Mouse (Mus musculus) intestine, embryonic 15.5 days (tissue): ENCODE measurements at regions not wholly inside any gene's neighbourhood (a gene's known extent, or its start where the extent isn't known, plus 50 kb on each side); places are given as distances from the start of the nearest gene placed in this dataset.
"Not testable (repeated sequence)": the region's sequence is repeated elsewhere in the genome, so short reads cannot be mapped to it uniquely, and the experiment has no call there.

Experiments used
- ATAC-seq: fragments of 200-750 bp; cut with Nextera tagmentation; 2 replicates; pipeline ENCODE4 v1.8.0; 2017; ENCODE audit warnings: moderate TSS enrichment, moderate library complexity
- H3K27ac ChIP-seq: fragments of 300-500 bp; sonication (generic); 2 replicates; pipeline ENCODE4 v1.5.1; 2015; ENCODE audit warnings: mild to moderate bottlenecking, inconsistent platforms
- H3K27me3 ChIP-seq: fragments of 300-500 bp; sonication (generic); replicated peaks from 2 replicates; pipeline ENCODE4 v1.6.1; 2015; ENCODE audit warnings: inconsistent platforms
- H3K36me3 ChIP-seq: fragments of 300-500 bp; sonication (generic); 2 replicates; pipeline ENCODE4 v1.6.1; 2015; ENCODE audit warnings: inconsistent platforms
- H3K4me1 ChIP-seq: fragments of 300-500 bp; sonication (generic); replicated peaks from 2 replicates; pipeline ENCODE4 v1.6.1; 2015; ENCODE audit warnings: inconsistent platforms
- H3K4me2 ChIP-seq: fragments of 300-500 bp; sonication (generic); replicated peaks from 2 replicates; pipeline ENCODE4 v1.6.1; 2015; ENCODE audit warnings: mild to moderate bottlenecking, inconsistent platforms
- H3K4me3 ChIP-seq: fragments of 300-500 bp; sonication (generic); replicated peaks from 2 replicates; pipeline ENCODE4 v1.5.1; 2015; ENCODE audit warnings: inconsistent platforms
- H3K9ac ChIP-seq: fragments of 300-500 bp; sonication (generic); 2 replicates; pipeline ENCODE4 v1.6.1; 2015; ENCODE audit warnings: inconsistent platforms
- H3K9me3 ChIP-seq: fragments of 300-500 bp; sonication (generic); 2 replicates; pipeline ENCODE4 v1.6.1; 2016; ENCODE audit warnings: inconsistent platforms
- WGBS: fragments of 180-500 bp; shearing (Covaris S2); methylation state at CpG from one replicate; pipeline ENCODE4 v1.1.7; 2015; 5-methylcytosine and 5-hydroxymethylcytosine counted together

GRCm38 (mm10) chr13:57061656-57062055, 165.9 kb upstream of the Trpc7 start:
- WGBS = 81% methylated on average over 9 of the region's 9 CpGs
- Histone ChIP-seq H3K4me3 (no peak overlapping the region), H3K27me3 (no peaks in the 10 kb centered on the region), H3K4me2 (no peak overlapping the region), H3K9me3 (no peaks in the 10 kb centered on the region), H3K36me3 (no peaks in the 10 kb centered on the region), H3K27ac (no peak overlapping the region), H3K4me1 (no peaks in the 10 kb centered on the region), H3K9ac (no peak overlapping the region)
- ATAC-seq = no peak

GRCm38 (mm10) chr13:57061074-57061473, 165.3 kb upstream of the Trpc7 start:
- Histone ChIP-seq H3K27me3 (no peaks in the 10 kb centered on the region), H3K9me3 (no peaks in the 10 kb centered on the region), H3K27ac (no peak overlapping the region), H3K9ac (no peak overlapping the region), H3K4me3 (no peak overlapping the region), H3K36me3 (no peaks in the 10 kb centered on the region), H3K4me2 (no peak overlapping the region), H3K4me1 (no peaks in the 10 kb centered on the region)
- 60% methylated on average over 7 of the region's 7 CpGs for WGBS
- ATAC-seq = no peak

GRCm38 (mm10) chr13:57056786-57057185, 161.0 kb upstream of the Trpc7 start:
- Histone ChIP-seq H3K27me3 (no peaks in the 10 kb centered on the region), H3K4me3 (no peak overlapping the region), H3K4me1 (no peaks in the 10 kb centered on the region), H3K9ac (no peak overlapping the region), H3K27ac (no peak overlapping the region), H3K36me3 (no peaks in the 10 kb centered on the region), H3K9me3 (no peaks in the 10 kb centered on the region), H3K4me2 (no peak overlapping the region)
- 75% methylated on average over 15 of the region's 15 CpGs for WGBS
- ATAC-seq = no peak

GRCm38 (mm10) chr13:57055409-57056195, 159.8 kb upstream of the Trpc7 start:
- WGBS = 66% methylated on average over 12 of the region's 12 CpGs
- ATAC-seq = no peak

GRCm38 (mm10) chr13:57053361-57053760, 157.6 kb upstream of the Trpc7 start:
- Histone ChIP-seq H3K4me2 (no peak overlapping the region), H3K27me3 (no peaks in the 10 kb centered on the region), H3K9ac (no peak overlapping the region), H3K36me3 (no peaks in the 10 kb centered on the region), H3K4me1 (no peaks in the 10 kb centered on the region), H3K9me3 (no peaks in the 10 kb centered on the region), H3K27ac (no peak overlapping the region), H3K4me3 (no peak overlapping the region)
- WGBS = 78% methylated on average over 4 of the region's 4 CpGs
- ATAC-seq = no peak

More at GRCm38 (mm10) chr13:57055409-57056195, 159.8 kb upstream of the Trpc7 start:
- Histone ChIP-seq H3K4me1 (no peaks in the 10 kb centered on the region), H3K27ac (no peak overlapping the region), H3K4me3 (no peak overlapping the region), H3K9me3 (no peaks in the 10 kb centered on the region), H3K27me3 (no peaks in the 10 kb centered on the region), H3K4me2 (no peak overlapping the region), H3K36me3 (no peaks in the 10 kb centered on the region), H3K9ac (no peak overlapping the region)

GRCm38 (mm10) chr13:57046130-57046529, 150.3 kb upstream of the Trpc7 start:
- WGBS = 24% methylated on average over 9 of the region's 9 CpGs
- not testable (repeated sequence) for H3K4me3 ChIP-seq, H3K27ac ChIP-seq, H3K4me1 ChIP-seq, H3K9me3 ChIP-seq, H3K27me3 ChIP-seq, H3K9ac ChIP-seq, H3K36me3 ChIP-seq, ATAC-seq
- H3K4me2 ChIP-seq = 0 out of 2 replicates have a peak overlapping the region, but pooled peaks have one; percentile 22

GRCm38 (mm10) chr13:57044455-57044854, 148.7 kb upstream of the Trpc7 start:
- Histone ChIP-seq H3K27me3 (no peaks in the 10 kb centered on the region), H3K9ac (no peak overlapping the region), H3K4me3 (no peak overlapping the region), H3K4me1 (no peaks in the 10 kb centered on the region), H3K36me3 (no peaks in the 10 kb centered on the region), H3K9me3 (no peaks in the 10 kb centered on the region), H3K4me2 (no peak overlapping the region), H3K27ac (no peak overlapping the region)
- no peak for ATAC-seq
- WGBS = 88% methylated on average over 8 of the region's 8 CpGs

- WGBS = 83% methylated on average over 15 of the region's 15 CpGs
- Histone ChIP-seq H3K36me3 (no peaks in the 10 kb centered on the region), H3K9me3 (no peaks in the 10 kb centered on the region), H3K27ac (no peak overlapping the region), H3K4me1 (no peaks in the 10 kb centered on the region), H3K27me3 (no peaks in the 10 kb centered on the region), H3K4me3 (no peak overlapping the region), H3K4me2 (no peak overlapping the region), H3K9ac (no peak overlapping the region)
- no peak for ATAC-seq
These were observed 147.7 kb upstream of the Trpc7 start for GRCm38 (mm10) chr13:57043316-57043974.

GRCm38 (mm10) chr13:57042514-57042913, 146.7 kb upstream of the Trpc7 start:
- H3K27me3 ChIP-seq = no peaks in the 10 kb centered on the region
- no peak overlapping the region for H3K4me3 ChIP-seq
- H3K9me3 ChIP-seq = no peaks in the 10 kb centered on the region
- H3K27ac ChIP-seq = no peak overlapping the region
- no peak overlapping the region for H3K4me2 ChIP-seq
- no peaks in the 10 kb centered on the region for H3K36me3 ChIP-seq
- 66% methylated on average over 5 of the region's 5 CpGs for WGBS
- no peak for ATAC-seq
- no peaks in the 10 kb centered on the region for H3K4me1 ChIP-seq
- H3K9ac ChIP-seq = no peak overlapping the region

- H3K4me3 ChIP-seq = no peak overlapping the region
- no peaks in the 10 kb centered on the region for H3K9me3 ChIP-seq
- no peaks in the 10 kb centered on the region for H3K36me3 ChIP-seq
- 66% methylated on average over 4 of the region's 4 CpGs for WGBS
- no peak for ATAC-seq
- H3K9ac ChIP-seq = no peak overlapping the region
- H3K4me1 ChIP-seq = no peaks in the 10 kb centered on the region
- H3K27me3 ChIP-seq = no peaks in the 10 kb centered on the region
- no peak overlapping the region for H3K27ac ChIP-seq
- no peak overlapping the region for H3K4me2 ChIP-seq
These were observed 137.1 kb upstream of the Trpc7 start for GRCm38 (mm10) chr13:57032871-57033270.

GRCm38 (mm10) chr13:57017553-57018341, 122.0 kb upstream of the Trpc7 start:
- Histone ChIP-seq H3K27ac (no peak overlapping the region), H3K36me3 (no peaks in the 10 kb centered on the region), H3K4me2 (no peak overlapping the region), H3K27me3 (no peaks in the 10 kb centered on the region), H3K9me3 (no peaks in the 10 kb centered on the region), H3K4me1 (no peaks in the 10 kb centered on the region), H3K4me3 (no peak overlapping the region), H3K9ac (no peak overlapping the region)
- ATAC-seq = no peak
- 70% methylated on average over 11 of the region's 11 CpGs for WGBS

GRCm38 (mm10) chr13:57016465-57017272, 120.9 kb upstream of the Trpc7 start:
- Histone ChIP-seq H3K36me3 (no peaks in the 10 kb centered on the region), H3K9me3 (no peaks in the 10 kb centered on the region), H3K27me3 (no peaks in the 10 kb centered on the region), H3K27ac (no peak overlapping the region), H3K4me3 (no peak overlapping the region), H3K4me2 (no peak overlapping the region), H3K4me1 (no peaks in the 10 kb centered on the region), H3K9ac (no peak overlapping the region)
- WGBS = 49% methylated on average over 13 of the region's 13 CpGs
- ATAC-seq = no peak
